Mouse (Mus musculus) urinary bladder, adult 18-20 months (tissue): ENCODE measurements around the gene Htr1a.
A peak's percentile ranks its signal among the peaks of the same experiment; 100 is the strongest.

Experiments
- DNase-seq, 2 experiments: peaks; one replicate each; pipeline ENCODE4 v3.0.0; 2022; ENCODE audit warnings: low spot score in 2 of 2, mixed read lengths in 2 of 2

Htr1a gene

DNA sequence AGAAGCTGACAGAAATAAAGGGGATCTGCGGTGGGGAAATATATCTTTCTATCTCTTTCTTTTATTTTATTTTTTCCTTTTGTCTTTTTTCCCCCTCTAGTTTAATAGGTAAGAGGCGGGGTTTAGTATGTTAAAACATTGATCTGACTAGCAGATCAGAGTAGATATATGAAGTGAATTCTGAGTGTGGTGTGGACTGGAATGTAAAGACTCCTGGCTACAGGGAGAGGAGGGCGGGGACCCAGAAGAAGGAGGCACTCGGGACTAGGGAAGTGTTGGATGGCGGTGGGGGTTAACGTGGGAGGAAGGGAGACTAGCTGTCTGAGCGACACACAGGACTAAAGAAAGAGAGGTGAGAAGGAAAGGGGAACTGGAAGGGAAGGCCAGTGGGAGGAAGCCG is at the start of gene Htr1a:
Gene Htr1a (plus strand): TSS at position 301 of the 400 bp plus-strand sequence.
- DNase-seq, result no peak

DNA sequence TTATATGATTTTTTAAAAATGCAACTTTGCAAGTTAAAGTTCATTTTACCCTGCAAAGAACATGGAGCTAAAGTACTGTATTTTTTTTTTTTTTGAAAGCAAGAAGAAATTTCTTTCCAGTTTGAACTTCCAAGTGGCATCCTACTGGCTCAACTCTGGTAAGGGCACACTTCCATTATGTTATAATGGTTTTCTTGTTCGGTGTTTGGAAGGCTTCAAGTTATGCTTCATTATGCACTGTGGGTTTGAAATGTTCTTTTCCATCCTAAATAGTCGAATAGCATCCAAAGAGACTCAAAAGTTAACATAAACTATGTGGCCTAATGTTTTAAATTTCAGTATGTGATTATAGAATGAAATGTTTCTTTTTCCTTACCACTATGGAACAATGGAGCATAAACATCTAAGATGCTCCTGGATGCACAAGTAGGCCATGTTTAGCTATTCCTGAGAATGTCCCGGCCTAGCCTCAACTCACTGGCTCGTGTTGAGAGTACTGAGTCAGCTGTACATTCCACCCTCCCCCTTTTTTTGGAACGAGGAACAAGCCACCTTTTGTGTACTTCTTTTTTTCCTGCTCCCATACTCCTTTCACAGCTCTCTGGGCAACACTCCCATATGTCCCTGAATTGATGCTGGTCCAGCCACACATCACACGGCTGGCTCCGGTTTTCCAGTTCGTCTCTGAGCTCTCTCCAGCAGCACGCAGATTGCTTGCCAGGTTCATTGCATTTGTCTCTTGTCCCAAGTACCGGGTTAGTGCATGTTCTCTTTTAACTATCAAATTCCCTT is 31.7 kb upstream of the Htr1a start:
- no peak for DNase-seq

DNA sequence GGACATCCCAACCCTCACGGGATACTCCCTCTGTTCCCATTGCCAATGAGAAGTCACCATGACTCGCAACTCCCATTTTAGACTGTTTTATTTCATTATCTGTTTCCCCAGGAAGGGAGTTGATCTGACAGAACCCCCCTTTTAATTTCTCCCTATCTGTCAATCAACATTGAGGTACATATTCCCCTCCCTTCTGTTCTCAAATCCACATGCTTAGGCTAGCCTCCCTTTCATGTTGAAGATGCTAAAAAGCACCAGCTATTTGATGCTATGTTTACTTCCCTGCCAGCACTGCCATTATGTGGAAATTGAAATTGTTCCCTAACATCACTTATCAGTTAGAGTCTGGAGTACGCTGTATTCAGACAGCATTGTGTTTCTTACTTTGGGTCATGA is 31.1 kb upstream of the Htr1a start:
- DNase-seq, result no peak

DNA sequence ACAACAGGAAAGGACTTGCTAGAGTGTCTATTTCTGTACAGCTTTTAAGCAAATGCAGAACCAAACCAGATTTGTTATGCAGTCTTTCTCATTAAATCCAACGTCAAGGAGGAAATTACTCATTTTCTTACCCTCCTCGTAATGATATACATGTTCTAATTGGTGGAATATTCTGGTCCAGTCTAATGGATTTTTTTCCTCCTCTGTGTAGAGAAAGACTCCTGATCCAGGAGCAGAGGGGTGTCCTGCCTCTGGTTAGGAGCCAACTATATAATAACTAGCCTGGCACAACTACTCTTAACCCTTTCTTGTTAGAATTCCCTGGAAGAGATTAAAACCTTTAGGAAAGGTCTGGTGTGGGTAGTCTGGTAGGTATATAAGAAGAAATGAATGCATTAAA is 10.3 kb upstream of the Htr1a start:
- no peak for DNase-seq

DNA sequence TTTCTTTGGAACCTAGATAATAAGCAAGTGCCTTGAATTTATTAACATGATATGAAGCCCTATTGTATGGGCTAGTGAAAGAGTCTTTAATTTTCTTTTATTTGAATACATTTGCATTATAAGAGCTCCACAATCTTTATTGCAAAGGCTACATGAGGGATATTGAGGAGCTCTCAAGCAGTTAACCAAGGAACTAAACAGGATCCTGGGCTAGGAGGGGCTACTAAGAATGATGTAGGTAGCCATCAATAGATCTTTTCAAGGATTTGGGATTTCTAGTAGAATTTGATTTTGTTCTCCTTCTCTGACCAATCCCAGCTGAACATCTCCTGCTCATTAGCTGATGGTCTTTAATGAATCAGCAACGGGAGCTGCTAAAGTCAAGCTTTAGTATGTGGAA is 9.8 kb upstream of the Htr1a start:
- no peak for DNase-seq

DNA sequence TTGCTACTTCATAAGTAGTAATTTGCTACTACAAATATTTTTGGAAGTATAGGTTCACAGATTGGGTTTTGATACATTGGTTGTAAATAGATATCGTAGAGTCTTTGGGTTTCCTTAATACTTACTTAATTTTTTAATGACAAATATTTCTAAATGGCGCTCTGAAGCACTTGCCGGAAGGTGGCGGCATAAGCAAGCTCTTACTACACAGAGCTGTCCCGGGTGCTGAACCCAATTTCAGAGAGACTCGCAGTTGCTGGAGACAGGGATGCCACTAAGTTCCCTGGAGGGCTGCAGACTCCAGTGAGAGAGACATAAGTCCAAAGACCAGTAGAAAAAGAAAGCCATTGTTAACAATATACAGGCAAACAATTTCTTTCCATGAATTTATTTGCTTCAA is 863 bp upstream of the Htr1a start:
- peak in 1 of 2 experiments; percentile 28 for DNase-seq

DNA sequence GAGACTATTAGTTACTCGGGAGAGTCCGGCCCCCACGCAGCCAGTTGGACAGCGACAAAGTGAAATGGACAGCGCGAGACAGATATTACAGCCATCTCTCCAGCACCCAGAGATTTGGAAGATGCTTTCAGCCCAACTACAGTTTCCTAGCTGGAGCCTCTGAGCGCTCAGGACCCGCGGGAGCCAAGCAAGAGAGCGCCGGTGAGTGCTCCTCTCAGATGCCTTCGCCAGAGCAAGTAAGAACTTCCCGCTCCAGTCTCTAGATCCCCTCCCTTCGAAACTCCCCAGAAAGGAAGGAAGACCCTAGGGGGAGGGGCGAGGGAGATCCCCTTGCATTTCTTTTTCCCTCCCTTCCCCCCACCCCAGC is 415 bp downstream of the Htr1a start:
- DNase-seq, result no peak

DNA sequence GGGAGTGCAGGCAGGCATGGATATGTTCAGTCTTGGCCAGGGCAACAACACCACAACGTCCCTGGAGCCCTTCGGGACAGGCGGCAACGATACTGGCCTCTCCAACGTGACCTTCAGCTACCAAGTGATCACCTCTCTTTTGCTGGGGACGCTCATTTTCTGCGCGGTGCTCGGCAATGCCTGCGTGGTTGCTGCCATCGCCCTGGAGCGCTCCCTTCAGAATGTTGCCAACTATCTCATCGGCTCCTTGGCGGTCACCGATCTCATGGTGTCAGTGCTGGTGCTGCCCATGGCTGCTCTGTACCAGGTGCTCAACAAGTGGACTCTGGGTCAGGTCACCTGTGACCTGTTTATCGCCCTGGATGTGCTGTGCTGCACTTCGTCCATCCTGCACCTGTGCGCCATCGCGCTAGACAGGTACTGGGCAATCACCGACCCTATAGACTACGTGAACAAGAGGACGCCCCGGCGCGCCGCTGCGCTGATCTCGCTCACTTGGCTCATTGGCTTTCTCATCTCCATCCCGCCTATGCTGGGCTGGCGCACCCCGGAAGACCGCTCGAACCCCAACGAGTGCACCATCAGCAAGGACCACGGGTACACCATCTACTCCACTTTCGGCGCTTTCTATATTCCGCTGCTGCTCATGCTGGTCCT is 927 bp downstream of the Htr1a start:
- DNase-seq, result no peak

DNA sequence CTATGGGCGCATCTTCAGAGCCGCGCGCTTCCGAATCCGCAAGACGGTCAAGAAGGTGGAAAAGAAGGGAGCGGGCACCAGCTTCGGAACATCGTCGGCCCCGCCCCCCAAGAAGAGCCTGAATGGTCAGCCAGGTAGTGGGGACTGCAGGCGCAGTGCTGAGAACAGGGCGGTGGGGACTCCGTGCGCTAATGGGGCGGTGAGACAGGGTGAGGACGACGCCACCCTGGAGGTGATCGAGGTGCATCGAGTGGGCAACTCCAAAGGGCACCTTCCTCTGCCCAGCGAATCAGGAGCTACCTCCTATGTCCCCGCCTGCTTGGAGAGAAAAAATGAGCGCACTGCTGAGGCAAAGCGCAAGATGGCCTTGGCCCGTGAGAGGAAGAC is 1.4 kb downstream of the Htr1a start:
- DNase-seq, result no peak

DNA sequence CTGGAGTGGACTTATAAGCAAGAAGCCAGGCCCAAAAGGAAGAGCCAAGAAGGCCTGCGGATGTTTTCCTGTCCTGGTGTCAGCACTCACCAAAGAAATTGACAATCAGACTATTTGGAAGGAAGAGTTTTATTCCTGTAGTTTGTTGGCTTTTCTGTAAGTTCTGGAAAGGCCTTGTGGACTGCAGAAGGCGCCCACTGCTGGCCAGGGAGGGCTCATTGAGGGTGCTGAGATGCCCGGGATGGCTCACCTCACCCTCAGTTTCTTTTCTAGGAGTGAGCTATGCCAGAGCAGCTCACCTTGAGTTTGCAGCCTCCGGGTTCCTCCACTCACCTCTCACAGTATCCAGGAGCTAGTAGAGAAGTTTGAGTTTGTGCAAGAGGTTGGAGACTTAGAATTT is 2.8 kb downstream of the Htr1a start:
- DNase-seq, result no peak

DNA sequence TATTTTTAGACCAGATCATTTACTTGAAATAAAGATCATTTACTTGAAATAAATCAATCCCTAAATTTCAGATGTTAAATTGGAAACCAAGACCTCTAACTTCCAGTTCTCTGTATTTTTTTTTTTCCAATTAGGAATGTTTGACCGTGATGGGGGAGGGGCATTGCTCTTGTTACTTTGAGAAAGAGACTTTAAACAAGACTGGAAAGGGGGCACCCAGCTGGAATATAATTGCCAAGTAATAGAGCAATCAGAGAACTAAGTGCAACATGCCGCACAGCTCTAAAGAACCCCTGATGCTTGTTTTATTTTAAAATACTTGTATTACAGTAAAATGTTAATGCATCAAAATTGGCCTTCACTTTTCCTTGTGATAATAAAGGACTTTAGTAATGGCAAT is 4.3 kb downstream of the Htr1a start:
- DNase-seq, result no peak

DNA sequence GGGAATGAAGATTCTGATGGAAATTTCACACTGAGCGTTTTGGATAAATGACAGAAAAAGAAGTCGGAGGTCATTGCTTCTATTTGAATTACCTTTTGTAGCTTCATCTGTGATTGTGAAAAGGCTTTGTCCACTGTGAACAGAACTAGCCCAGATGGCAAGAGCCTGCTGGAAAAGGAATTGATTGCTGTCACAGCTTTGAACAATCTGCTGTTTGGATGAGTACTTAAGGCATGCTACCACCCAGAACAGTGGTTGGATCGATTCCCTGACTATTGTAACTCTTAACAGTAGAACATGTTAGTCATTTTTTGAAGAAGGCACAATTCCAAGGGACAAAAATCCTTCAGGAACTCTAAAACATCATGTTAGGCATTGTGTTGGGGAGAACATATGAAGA is 8.1 kb downstream of the Htr1a start:
- DNase-seq, result no peak
